Mouse (Mus musculus) left cerebral cortex, postnatal 25 days (tissue): ENCODE data around the gene Slc41a2. TPM values are rescaled to one million over a fixed set of nuclear protein-coding genes. Genes with fewer than 3 reads are reported as not detected.
A peak's percentile ranks its signal among the peaks of the same experiment; 100 is the strongest.
"Not testable (repeated sequence)": the region's sequence is repeated elsewhere in the genome, so short reads cannot be mapped to it uniquely, and the experiment has no call there.

Source experiments
- DNase-seq, 2 experiments: peaks; one replicate each; pipeline ENCODE4 v3.0.0; 2022; ENCODE audit warnings: low spot score in 2 of 2, mixed read lengths in 1 of 2
- intact Hi-C: fragments of 180-260 bp; cut with DNase I; formaldehyde crosslinking; loops from one replicate; pipeline ENCODE4 v1.15.1; 2025
- total RNA-seq, 2 experiments: library from RNA; stranded (reverse); gene quantifications; 2 replicates each; pipeline ENCODE4 v1.2.3; 2021

The Slc41a2 gene
- total RNA-seq = 10 to 100 TPM; 24.0 to 30.0 TPM

GRCm38 (mm10) chr10:83337159-83337951, at the start of gene Slc41a2:
Gene Slc41a2, minus strand, starts transcription at chr10:83337882.
- intact Hi-C loops = loop anchor here (2.0 kb wide), 1 partner anchor 21 kb away; no protein-coding TSS in a partner anchor

GRCm38 (mm10) chr10:83385330-83385910, 47.7 kb upstream of the Slc41a2 start:
- no peak for DNase-seq
- intact Hi-C loops = no loop called here

More at GRCm38 (mm10) chr10:83337159-83337951, at the start of gene Slc41a2:
- DNase-seq = peak; percentile 77 to 78

GRCm38 (mm10) chr10:83384456-83385215, 47.0 kb upstream of the Slc41a2 start:
- intact Hi-C loops = no loop called here
- no peak for DNase-seq

- DNase-seq = no peak
- intact Hi-C loops = no loop called here
Observed at GRCm38 (mm10) chr10:83383863-83384262, 46.2 kb upstream of the Slc41a2 start.

- DNase-seq = no peak
- intact Hi-C loops = no loop called here
Observed at GRCm38 (mm10) chr10:83382988-83383387, 45.3 kb upstream of the Slc41a2 start.

GRCm38 (mm10) chr10:83382528-83382927, 44.8 kb upstream of the Slc41a2 start:
- intact Hi-C loops = no loop called here

GRCm38 (mm10) chr10:83380501-83380900, 42.8 kb upstream of the Slc41a2 start:
- no peak for DNase-seq
- intact Hi-C loops = no loop called here

More at GRCm38 (mm10) chr10:83382528-83382927, 44.8 kb upstream of the Slc41a2 start:
- DNase-seq = no peak

- DNase-seq = peak in 1 of 2 experiments; percentile 6
- intact Hi-C loops = no loop called here
Observed at GRCm38 (mm10) chr10:83378083-83378833, 40.6 kb upstream of the Slc41a2 start.

- no peak for DNase-seq
- intact Hi-C loops = no loop called here
Observed at GRCm38 (mm10) chr10:83376911-83377682, 39.4 kb upstream of the Slc41a2 start.

GRCm38 (mm10) chr10:83375458-83375857, 37.8 kb upstream of the Slc41a2 start:
- DNase-seq, intact Hi-C loops: not testable (repeated sequence)

- intact Hi-C loops = no loop called here
- DNase-seq = no peak
Observed at GRCm38 (mm10) chr10:83374045-83374656, 36.5 kb upstream of the Slc41a2 start.

- intact Hi-C loops = no loop called here
- DNase-seq = no peak
Observed at GRCm38 (mm10) chr10:83368918-83369317, 31.2 kb upstream of the Slc41a2 start.

GRCm38 (mm10) chr10:83363451-83363850, 25.8 kb upstream of the Slc41a2 start:
- intact Hi-C loops = no loop called here
- no peak for DNase-seq

GRCm38 (mm10) chr10:83361643-83362382, 24.1 kb upstream of the Slc41a2 start:
- peak; percentile 17 to 56 for DNase-seq
- intact Hi-C loops = no loop called here

GRCm38 (mm10) chr10:83360356-83360755, 22.7 kb upstream of the Slc41a2 start:
- intact Hi-C loops = loop anchor here (1.0 kb wide), 1 partner anchor 183 kb away; the partner anchor contains the start of gene Washc4
- no peak for DNase-seq

GRCm38 (mm10) chr10:83359956-83360355, 22.3 kb upstream of the Slc41a2 start, which contains the start of gene D10Wsu102e:
Gene D10Wsu102e, plus strand, starts transcription at chr10:83360221.
- DNase-seq = peak; percentile 95 to 98
- intact Hi-C loops = loop anchor here (1.0 to 2.0 kb wide), 2 partner anchors 23 to 183 kb away; partner anchors contain the start of genes Slc41a2 and Washc4

- DNase-seq = no peak
- intact Hi-C loops = loop anchor here (2.0 kb wide), 1 partner anchor 23 kb away; the partner anchor contains the start of gene Slc41a2
Observed at GRCm38 (mm10) chr10:83359451-83359850, 21.8 kb upstream of the Slc41a2 start.
